Mouse (Mus musculus): Measurements from ENCODE around the gene Zfp735. TPM values are rescaled to one million over a fixed set of nuclear protein-coding genes. Genes with fewer than 3 reads are reported as not detected.

Gene Zfp735
- polyA plus RNA-seq (2015; fragmentation: Nextera tagmentation; extraction: Ambion mirVana) = not detected in 2 replicates

DNA sequence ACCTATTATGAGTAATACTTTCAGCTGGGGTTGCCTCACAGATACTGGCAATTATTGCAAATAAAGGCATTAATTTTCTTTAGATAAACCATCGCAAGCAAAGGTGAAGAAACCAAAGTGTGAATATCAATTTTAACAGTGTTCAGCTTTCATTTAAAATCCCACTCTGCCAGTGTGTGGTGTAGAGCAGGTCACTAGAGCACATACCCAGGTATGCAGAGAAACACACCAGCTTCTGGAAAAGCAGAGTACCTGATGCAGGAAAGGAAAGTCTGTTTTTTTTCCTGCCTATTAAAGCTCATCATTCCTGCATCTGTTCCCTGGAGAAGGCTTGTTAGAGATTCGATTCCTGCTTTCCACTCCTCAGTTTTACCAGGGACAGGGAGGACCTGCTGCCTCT is at the start of gene Zfp735:
Gene Zfp735, plus strand, starts transcription at position 301 of the 400 bp plus-strand sequence.
- H3K4me1 ChIP-seq (ENCODE audit: control insufficient read depth, insufficient read depth, low read length) = no peaks in the 10 kb centered on the region
- H3K36me3 ChIP-seq (ENCODE audit: control insufficient read depth, insufficient read depth, low read length) = no peaks in the 10 kb centered on the region
- H3K27ac ChIP-seq (ENCODE audit: low read length) = no peak within 1 kb of the TSS
- ATAC-seq = no peak
- no peak within 1 kb of the TSS for H3K4me2 ChIP-seq (ENCODE audit: low read depth, low read length)
- H3K9ac ChIP-seq (ENCODE audit: low read depth, low read length) = no peak within 1 kb of the TSS
- no peak within 1 kb of the TSS for H3K4me3 ChIP-seq (ENCODE audit: low read length)
- no peaks in the 10 kb centered on the region for H3K27me3 ChIP-seq (replicated peaks; ENCODE audit: control insufficient read depth, insufficient read depth, low read length)
- H3K9me3 ChIP-seq (ENCODE audit: control insufficient read depth, low read length) = no peaks in the 10 kb centered on the region
- WGBS = 74% methylated on average over 2 of the region's 2 CpGs

DNA sequence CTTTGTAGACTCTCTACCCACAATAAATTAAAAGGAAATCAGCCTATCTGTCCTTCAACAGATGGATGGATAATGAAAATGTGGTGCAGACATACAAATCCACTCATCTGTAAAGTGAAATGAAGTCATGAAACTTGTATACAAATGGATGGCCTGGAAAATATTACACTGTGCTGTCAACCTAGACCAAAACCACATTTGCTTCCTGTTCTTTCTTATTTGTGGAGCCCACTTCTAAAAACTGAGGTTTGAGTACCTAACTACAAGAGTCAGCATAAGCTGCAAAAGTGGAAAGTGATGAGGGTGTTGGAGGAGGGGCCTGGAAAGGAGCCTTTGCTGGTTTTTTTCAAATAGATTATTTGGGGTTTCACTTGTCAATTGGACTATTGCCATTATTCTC is 70.5 kb downstream of the Zfp735 start:
- no peak overlapping the region for H3K27ac ChIP-seq (ENCODE audit: low read length)
- ATAC-seq = no peak
- H3K9me3 ChIP-seq (ENCODE audit: control insufficient read depth, low read length) = no peaks in the 10 kb centered on the region
- no peak overlapping the region for H3K4me2 ChIP-seq (ENCODE audit: low read depth, low read length)
- H3K4me1 ChIP-seq (ENCODE audit: control insufficient read depth, insufficient read depth, low read length) = no peaks in the 10 kb centered on the region
- H3K4me3 ChIP-seq (ENCODE audit: low read length) = no peak overlapping the region
- H3K9ac ChIP-seq (ENCODE audit: low read depth, low read length) = no peak overlapping the region
- no peaks in the 10 kb centered on the region for H3K27me3 ChIP-seq (replicated peaks; ENCODE audit: control insufficient read depth, insufficient read depth, low read length)
- H3K36me3 ChIP-seq (ENCODE audit: control insufficient read depth, insufficient read depth, low read length) = no peaks in the 10 kb centered on the region

Other genes starting within 250 kb of the Zfp735 start
- gene Olfr380, start 231.3 kb upstream of the Zfp735 start, polyA plus RNA-seq (2015; fragmentation: Nextera tagmentation; extraction: Ambion mirVana) = not detected in 2 replicates
- gene Olfr381, start 197.2 kb upstream of the Zfp735 start, polyA plus RNA-seq (2015; fragmentation: Nextera tagmentation; extraction: Ambion mirVana) = not detected in 2 replicates
- not detected in 2 replicates for gene Olfr382, start 171.6 kb upstream of the Zfp735 start, polyA plus RNA-seq (2015; fragmentation: Nextera tagmentation; extraction: Ambion mirVana)
- gene Olfr385, start 95.8 kb upstream of the Zfp735 start, polyA plus RNA-seq (2015; fragmentation: Nextera tagmentation; extraction: Ambion mirVana) = not detected in 2 replicates
- not detected in 2 replicates for gene Olfr384, start 90.2 kb upstream of the Zfp735 start, polyA plus RNA-seq (2015; fragmentation: Nextera tagmentation; extraction: Ambion mirVana)
- not detected in 2 replicates for gene Olfr389, start 91.9 kb downstream of the Zfp735 start, polyA plus RNA-seq (2015; fragmentation: Nextera tagmentation; extraction: Ambion mirVana)
- gene Olfr390, start 94.2 kb downstream of the Zfp735 start, polyA plus RNA-seq (2015; fragmentation: Nextera tagmentation; extraction: Ambion mirVana) = not detected in 2 replicates
- gene Olfr391-ps, start 114.3 kb downstream of the Zfp735 start, polyA plus RNA-seq (2015; fragmentation: Nextera tagmentation; extraction: Ambion mirVana) = not detected in 2 replicates
- gene Olfr392, start 128.3 kb downstream of the Zfp735 start, polyA plus RNA-seq (2015; fragmentation: Nextera tagmentation; extraction: Ambion mirVana) = not detected in 2 replicates
- not detected in 2 replicates for gene Olfr393, start 162.7 kb downstream of the Zfp735 start, polyA plus RNA-seq (2015; fragmentation: Nextera tagmentation; extraction: Ambion mirVana)
- not detected in 2 replicates for gene Olfr394, start 202.0 kb downstream of the Zfp735 start, polyA plus RNA-seq (2015; fragmentation: Nextera tagmentation; extraction: Ambion mirVana)
- gene Olfr395, start 220.5 kb downstream of the Zfp735 start, polyA plus RNA-seq (2015; fragmentation: Nextera tagmentation; extraction: Ambion mirVana) = not detected in 2 replicates
- gene Olfr23, start 247.9 kb downstream of the Zfp735 start, polyA plus RNA-seq (2015; fragmentation: Nextera tagmentation; extraction: Ambion mirVana) = not detected in 2 replicates